Mouse (Mus musculus): ENCODE measurements around the gene Ypel2.
"Not testable (repeated sequence)": the region's sequence is repeated elsewhere in the genome, so short reads cannot be mapped to it uniquely, and the experiment has no call there.

Ypel2 gene

GRCm38 (mm10) chr11:86993041-86994037, at the start of gene Ypel2:
Ypel2 (minus strand) TSS chr11:86993707.
- DNase-seq (ENCODE audit: low spot score), result peak; percentile 97

GRCm38 (mm10) chr11:87043052-87043451, 49.5 kb upstream of the Ypel2 start:
- no peak for DNase-seq (ENCODE audit: low spot score)

- peak; percentile 83 for DNase-seq (ENCODE audit: low spot score)
Measured at GRCm38 (mm10) chr11:87039307-87039963, 45.9 kb upstream of the Ypel2 start.

GRCm38 (mm10) chr11:87036180-87036579, 42.7 kb upstream of the Ypel2 start:
- no peak for DNase-seq (ENCODE audit: low spot score)

GRCm38 (mm10) chr11:87028212-87028611, 34.7 kb upstream of the Ypel2 start:
- DNase-seq (ENCODE audit: low spot score), result no peak

GRCm38 (mm10) chr11:87026096-87026875, 32.8 kb upstream of the Ypel2 start:
- peak; percentile 79 for DNase-seq (ENCODE audit: low spot score)

- DNase-seq (ENCODE audit: low spot score), result peak; percentile 63
Measured at GRCm38 (mm10) chr11:87025351-87025750, 31.8 kb upstream of the Ypel2 start.

GRCm38 (mm10) chr11:87023240-87023639, 29.7 kb upstream of the Ypel2 start:
- not testable (repeated sequence) for DNase-seq (ENCODE audit: low spot score)

- DNase-seq (ENCODE audit: low spot score), result no peak
Measured at GRCm38 (mm10) chr11:87022765-87023164, 29.3 kb upstream of the Ypel2 start.

GRCm38 (mm10) chr11:87021551-87021950, 28.0 kb upstream of the Ypel2 start:
- DNase-seq (ENCODE audit: low spot score), result no peak

GRCm38 (mm10) chr11:87020449-87020848, 26.9 kb upstream of the Ypel2 start:
- no peak for DNase-seq (ENCODE audit: low spot score)

- no peak for DNase-seq (ENCODE audit: low spot score)
Measured at GRCm38 (mm10) chr11:87019431-87019830, 25.9 kb upstream of the Ypel2 start.

GRCm38 (mm10) chr11:87018081-87018480, 24.6 kb upstream of the Ypel2 start:
- no peak for DNase-seq (ENCODE audit: low spot score)

GRCm38 (mm10) chr11:87015691-87016090, 22.2 kb upstream of the Ypel2 start:
- DNase-seq (ENCODE audit: low spot score), result peak; percentile 69

GRCm38 (mm10) chr11:87010476-87010875, 17.0 kb upstream of the Ypel2 start:
- peak; percentile 85 for DNase-seq (ENCODE audit: low spot score)

- DNase-seq (ENCODE audit: low spot score), result no peak
Measured at GRCm38 (mm10) chr11:87007371-87007770, 13.9 kb upstream of the Ypel2 start.

- DNase-seq (ENCODE audit: low spot score), result no peak
Measured at GRCm38 (mm10) chr11:87004960-87005755, 11.7 kb upstream of the Ypel2 start.

- DNase-seq (ENCODE audit: low spot score), result no peak
Measured at GRCm38 (mm10) chr11:87002078-87002829, 8.7 kb upstream of the Ypel2 start.

- no peak for DNase-seq (ENCODE audit: low spot score)
Measured at GRCm38 (mm10) chr11:87001217-87001616, 7.7 kb upstream of the Ypel2 start.

GRCm38 (mm10) chr11:86996266-86996665, 2.8 kb upstream of the Ypel2 start:
- DNase-seq (ENCODE audit: low spot score), result no peak
